Mouse (Mus musculus) induced T-regulatory cell, adult 2 months (primary cell): ENCODE data around the gene Atg4d.
"Not testable (repeated sequence)": the region's sequence is repeated elsewhere in the genome, so short reads cannot be mapped to it uniquely, and the experiment has no call there.

Experiments used
- DNase-seq: peaks from one replicate; pipeline ENCODE4 v3.0.0-alpha.2; 2012; ENCODE audit warnings: low read depth

Atg4d gene

GRCm38 (mm10) chr9:21265000-21265561 lies at the start of gene Atg4d:
Atg4d (plus strand) TSS chr9:21265293.
- peak; percentile 96 for DNase-seq

- DNase-seq = no peak
Observed at GRCm38 (mm10) chr9:21216050-21216841, 48.8 kb upstream of the Atg4d start.

- DNase-seq = peak; percentile 68
Observed at GRCm38 (mm10) chr9:21219820-21220219, 45.3 kb upstream of the Atg4d start.

GRCm38 (mm10) chr9:21220490-21221382 lies 44.4 kb upstream of the Atg4d start:
- DNase-seq = peak; percentile 96

GRCm38 (mm10) chr9:21221383-21221929 lies 43.6 kb upstream of the Atg4d start:
- DNase-seq = peak; percentile 94

GRCm38 (mm10) chr9:21223490-21223889 lies 41.6 kb upstream of the Atg4d start:
- DNase-seq = not testable (repeated sequence)

- DNase-seq = no peak
Observed at GRCm38 (mm10) chr9:21223906-21224305, 41.2 kb upstream of the Atg4d start.

GRCm38 (mm10) chr9:21224576-21225414 lies 40.3 kb upstream of the Atg4d start:
- DNase-seq = peak; percentile 68

GRCm38 (mm10) chr9:21225415-21225758 lies 39.7 kb upstream of the Atg4d start:
- DNase-seq = no peak

GRCm38 (mm10) chr9:21227342-21227741 lies 37.8 kb upstream of the Atg4d start:
- peak; percentile 25 for DNase-seq

GRCm38 (mm10) chr9:21231551-21231950 lies 33.5 kb upstream of the Atg4d start:
- no peak for DNase-seq

- DNase-seq = no peak
Observed at GRCm38 (mm10) chr9:21232867-21233266, 32.2 kb upstream of the Atg4d start.

- no peak for DNase-seq
Observed at GRCm38 (mm10) chr9:21233366-21233765, 31.7 kb upstream of the Atg4d start.

- DNase-seq = no peak
Observed at GRCm38 (mm10) chr9:21233805-21234204, 31.3 kb upstream of the Atg4d start.

GRCm38 (mm10) chr9:21235341-21235740 lies 29.8 kb upstream of the Atg4d start:
- peak; percentile 79 for DNase-seq

GRCm38 (mm10) chr9:21236991-21237367 lies 28.1 kb upstream of the Atg4d start:
- no peak for DNase-seq

GRCm38 (mm10) chr9:21237368-21238003 lies 27.6 kb upstream of the Atg4d start:
- peak; percentile 76 for DNase-seq

GRCm38 (mm10) chr9:21238004-21238732 lies 26.9 kb upstream of the Atg4d start:
- DNase-seq = peak; percentile 50

GRCm38 (mm10) chr9:21238733-21239464 lies 26.2 kb upstream of the Atg4d start, which contains the start of gene Keap1:
Keap1 (minus strand) TSS chr9:21239361.
- DNase-seq = peak; percentile 89

GRCm38 (mm10) chr9:21239465-21239848 lies 25.6 kb upstream of the Atg4d start:
- no peak for DNase-seq
